Mouse (Mus musculus) MEL (cell line): ENCODE data around the gene Sh3glb2. TPM values are rescaled to one million over a fixed set of nuclear protein-coding genes. Genes with fewer than 3 reads are reported as not detected.

Experiments used
- DNase-seq: peaks from one replicate; pipeline ENCODE4 v3.0.0; 2011; ENCODE audit warnings: low read depth, low spot score
- H3K27ac ChIP-seq: 2 replicates; pipeline ENCODE4 v1.5.1; 2012; ENCODE audit warnings: low read depth, mild to moderate bottlenecking, control low read depth, low read length, moderate library complexity; ENCODE audit not compliant: control insufficient read depth
- H3K27me3 ChIP-seq, 2 experiments: fragments of 150-350 bp in 1 of 2; sonication (generic) in 1 of 2; 2 replicates each; pipeline ENCODE4 v1.6.1; 2012; ENCODE audit warnings: low read length in 2 of 2, mild to moderate bottlenecking in 2 of 2, improper control_type of control experiment in 1 of 2, moderate library complexity in 1 of 2; ENCODE audit not compliant: insufficient read depth in 2 of 2, control insufficient read depth in 1 of 2
- H3K36me3 ChIP-seq, 2 experiments: 2 replicates each; pipeline ENCODE4 v1.6.1; 2012 to 2014; ENCODE audit warnings: low read length in 2 of 2, improper control_type of control experiment in 1 of 2, inconsistent platforms in 1 of 2, mild to moderate bottlenecking in 1 of 2; ENCODE audit not compliant: insufficient read depth in 2 of 2, control insufficient read depth in 1 of 2
- H3K4me1 ChIP-seq, 2 experiments: fragments of 150-350 bp in 1 of 2; sonication (generic) in 1 of 2; 2 replicates each; pipeline ENCODE4 v1.6.1; 2012; ENCODE audit warnings: low read length in 2 of 2, improper control_type of control experiment in 1 of 2, mild to moderate bottlenecking in 1 of 2; ENCODE audit not compliant: insufficient read depth in 2 of 2, control insufficient read depth in 1 of 2
- H3K4me3 ChIP-seq, 2 experiments: fragments of 150-350 bp in 1 of 2; sonication (generic) in 1 of 2; 2 replicates each; pipeline ENCODE4 v1.5.1; 2012; ENCODE audit warnings: low read depth in 2 of 2, low read length in 2 of 2, mild to moderate bottlenecking in 2 of 2, moderate library complexity in 2 of 2, control low read depth in 1 of 2, improper control_type of control experiment in 1 of 2; ENCODE audit not compliant: control insufficient read depth in 1 of 2, insufficient read depth in 1 of 2
- H3K79me2 ChIP-seq: 2 replicates; pipeline ENCODE4 v1.6.1; 2012; ENCODE audit warnings: mild to moderate bottlenecking, low read length, moderate library complexity; ENCODE audit not compliant: control insufficient read depth, poor library complexity, insufficient read depth
- H3K9ac ChIP-seq: 2 replicates; pipeline ENCODE4 v1.6.1; 2012; ENCODE audit warnings: low read depth, mild to moderate bottlenecking, control low read depth, low read length, moderate library complexity; ENCODE audit not compliant: control insufficient read depth, poor library complexity, severe bottlenecking
- H3K9me3 ChIP-seq: fragments of 150-350 bp; sonication (generic); replicated peaks from 2 replicates; pipeline ENCODE4 v1.6.1; 2012; ENCODE audit warnings: mild to moderate bottlenecking, low read length, improper control_type of control experiment, moderate library complexity; ENCODE audit not compliant: insufficient read depth
- BHLHE40 ChIP-seq: IDR thresholded peaks from 2 replicates; pipeline ENCODE4 v1.6.1; 2012; ENCODE audit warnings: low read depth, mild to moderate bottlenecking, inconsistent platforms, low read length, improper control_type of control experiment, borderline replicate concordance
- CHD1 ChIP-seq: IDR thresholded peaks from 2 replicates; pipeline ENCODE4 v1.6.1; 2012; ENCODE audit warnings: low read depth, mild to moderate bottlenecking, inconsistent platforms, low read length, improper control_type of control experiment
- ELF1 ChIP-seq: IDR thresholded peaks from 2 replicates; pipeline ENCODE4 v1.6.1; 2014; ENCODE audit warnings: low read depth, mild to moderate bottlenecking, inconsistent platforms, low read length, improper control_type of control experiment, moderate library complexity
- GABPA ChIP-seq: IDR thresholded peaks from 2 replicates; pipeline ENCODE4 v1.6.1; 2012; ENCODE audit warnings: low read depth, mild to moderate bottlenecking, inconsistent platforms, low read length, improper control_type of control experiment, moderate library complexity
- GATA1 ChIP-seq: IDR thresholded peaks from 2 replicates; pipeline ENCODE4 v1.6.1; 2011; ENCODE audit warnings: low read depth, low read length, improper control_type of control experiment
- JUND ChIP-seq: IDR thresholded peaks from 2 replicates; pipeline ENCODE4 v1.6.1; 2011; ENCODE audit warnings: low read depth, mild to moderate bottlenecking, improper control_type of control experiment, low read length
- MEF2A ChIP-seq: IDR thresholded peaks from 2 replicates; pipeline ENCODE4 v1.6.1; 2014; ENCODE audit warnings: low read depth, mild to moderate bottlenecking, inconsistent platforms, low read length, improper control_type of control experiment; ENCODE audit not compliant: poor library complexity, insufficient replicate concordance, severe bottlenecking; ENCODE audit errors: extremely low read depth
- MYC ChIP-seq: IDR thresholded peaks from 2 replicates; pipeline ENCODE4 v1.6.1; 2011; ENCODE audit warnings: low read depth, mild to moderate bottlenecking, low read length, improper control_type of control experiment, moderate library complexity
- NELFE ChIP-seq: IDR thresholded peaks from 2 replicates; pipeline ENCODE4 v1.6.1; 2011; ENCODE audit warnings: low read depth, low read length, improper control_type of control experiment
- POLR2A ChIP-seq, 2 experiments: IDR thresholded peaks; 2 replicates each; pipeline ENCODE4 v1.6.1; 2011 to 2012; ENCODE audit warnings: low read length in 2 of 2, mild to moderate bottlenecking in 2 of 2, control low read depth in 1 of 2, improper control_type of control experiment in 1 of 2, low read depth in 1 of 2, moderate library complexity in 1 of 2; ENCODE audit not compliant: control insufficient read depth in 1 of 2, insufficient read depth in 1 of 2, poor library complexity in 1 of 2
- POLR2AphosphoS2 ChIP-seq: IDR thresholded peaks from 2 replicates; pipeline ENCODE4 v1.6.1; 2011; ENCODE audit warnings: low read length, improper control_type of control experiment
- POLR2AphosphoS5 ChIP-seq: IDR thresholded peaks from 2 replicates; pipeline ENCODE4 v1.6.1; 2012; ENCODE audit warnings: low read depth, borderline replicate concordance, mild to moderate bottlenecking, inconsistent platforms, low read length, moderate library complexity, mixed read lengths
- RAD21 ChIP-seq: IDR thresholded peaks from 2 replicates; pipeline ENCODE4 v1.6.1; 2011; ENCODE audit warnings: mild to moderate bottlenecking, low read depth, low read length, improper control_type of control experiment
- RCOR1 ChIP-seq: IDR thresholded peaks from 2 replicates; pipeline ENCODE4 v1.6.1; 2012; ENCODE audit warnings: low read depth, mild to moderate bottlenecking, inconsistent platforms, low read length, improper control_type of control experiment
- SIN3A ChIP-seq: IDR thresholded peaks from 2 replicates; pipeline ENCODE4 v1.6.1; 2012; ENCODE audit warnings: low read length, improper control_type of control experiment, inconsistent platforms
- TBP ChIP-seq: IDR thresholded peaks from 2 replicates; pipeline ENCODE4 v1.8.0; 2011; ENCODE audit warnings: low read depth, low read length, improper control_type of control experiment
- USF1 ChIP-seq: IDR thresholded peaks from 2 replicates; pipeline ENCODE4 v1.6.1; 2014; ENCODE audit warnings: low read depth, mild to moderate bottlenecking, inconsistent platforms, low read length, improper control_type of control experiment, moderate library complexity
- ZC3H11A ChIP-seq: IDR thresholded peaks from 2 replicates; pipeline ENCODE4 v1.6.1; 2012; ENCODE audit warnings: low read depth, mild to moderate bottlenecking, inconsistent platforms, low read length, improper control_type of control experiment
- ZMIZ1 ChIP-seq: IDR thresholded peaks from 2 replicates; pipeline ENCODE4 v1.6.1; 2012; ENCODE audit warnings: low read depth, mild to moderate bottlenecking, inconsistent platforms, low read length, improper control_type of control experiment, moderate library complexity
- ZNF384 ChIP-seq: IDR thresholded peaks from 2 replicates; pipeline ENCODE4 v1.6.1; 2012; ENCODE audit warnings: low read depth, mild to moderate bottlenecking, inconsistent platforms, low read length, improper control_type of control experiment
- polyA plus RNA-seq, 2 experiments: library from polyadenylated mRNA; stranded (reverse) in 1 of 2; unstranded in 1 of 2; fragments of >175 nt in 1 of 2; fragments of >200 nt in 1 of 2; gene quantifications; 2 replicates each; pipeline versions ENCODE4 v1.2.1 to v1.2.4; 2012; ENCODE audit warnings: low replicate concordance in 2 of 2, low read depth in 1 of 2; ENCODE audit not compliant: insufficient read length in 2 of 2, insufficient read depth in 1 of 2, missing spikeins in 1 of 2
- total RNA-seq: library from RNA; depleted of rRNA; stranded (reverse); fragments of 300-350 nt; gene quantifications from 2 replicates; pipeline ENCODE4 v1.2.3, GENCODE M21; 2012

The Sh3glb2 gene
- total and polyA plus RNA-seq, 3 experiments: 48.0 to 60.1 TPM; not detected in 1

DNA sequence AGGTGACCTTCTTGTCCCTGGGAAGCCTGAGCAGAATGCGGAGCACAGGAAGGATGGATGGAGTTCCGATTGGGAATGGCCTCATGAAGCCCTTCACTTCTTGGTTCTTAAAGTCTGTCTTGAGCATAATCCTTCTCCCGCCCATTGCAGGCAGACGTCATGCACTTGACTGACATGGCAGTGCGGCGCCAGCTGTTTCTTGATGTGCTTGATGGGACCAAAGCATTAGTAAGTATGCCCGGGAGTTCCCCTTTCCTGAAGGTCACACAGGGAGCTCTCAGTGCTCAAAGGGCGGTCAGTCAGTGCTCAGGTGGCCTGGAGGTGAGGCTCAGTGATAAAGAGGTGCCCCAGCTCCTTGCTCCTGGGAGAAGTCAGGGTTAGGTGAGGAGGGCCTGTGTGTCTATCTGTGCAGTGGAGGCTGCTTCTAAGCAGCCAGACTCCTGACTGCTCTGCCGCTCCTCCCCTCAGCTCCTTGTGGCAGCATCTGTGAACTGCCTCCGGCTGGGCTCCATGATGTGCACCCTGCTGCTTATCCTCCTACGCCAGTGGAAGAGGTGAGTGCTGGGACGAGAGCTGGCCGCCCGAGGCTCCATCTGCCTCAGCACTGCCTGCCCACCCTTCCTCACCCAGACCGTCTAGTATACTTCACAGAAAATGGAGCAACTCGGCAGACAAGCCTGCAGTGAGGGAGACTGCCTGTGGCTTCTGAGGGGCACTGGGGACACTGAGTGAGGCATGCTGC lies 22.8 kb downstream of the Sh3glb2 start:
- Histone ChIP-seq H3K27ac (no peak overlapping the region), H3K9me3 (no peaks in the 10 kb centered on the region), H3K9ac (no peak overlapping the region), H3K4me3 (no peak overlapping the region), H3K4me1 (no peaks in the 10 kb centered on the region), H3K36me3 (peaks cover 0 to 18% of the 10 kb centered on the region in 2 experiments; a peak in 2 of 4 replicates), H3K27me3 (no peaks in the 10 kb centered on the region), H3K79me2 (no peaks in the 10 kb centered on the region)
- no peak for DNase-seq
- no peak for TF ChIP-seq POLR2AphosphoS5

- TF ChIP-seq GATA1: no peak
- TF ChIP-seq ZNF384: no peak
- no peak for TF ChIP-seq SIN3A
- no peak for TF ChIP-seq MEF2A
- no peak for TF ChIP-seq MYC
- no peak for TF ChIP-seq RCOR1
- TF ChIP-seq CHD1: no peak
- TF ChIP-seq POLR2AphosphoS2: no peak
- TF ChIP-seq NELFE: no peak
- no peak for TF ChIP-seq POLR2A (IDR thresholded peaks at IDR 0.05; ENCODE audit: control insufficient read depth in 1 of 2, insufficient read depth in 1 of 2, low read depth in 1 of 2, low read length in 2 of 2, poor library complexity in 1 of 2)
- TF ChIP-seq TBP: no peak
- no peak for TF ChIP-seq RAD21
- no peak for TF ChIP-seq ZMIZ1
- no peak for TF ChIP-seq BHLHE40
- no peak for TF ChIP-seq ZC3H11A
- no peak for TF ChIP-seq USF1
- TF ChIP-seq GABPA: no peak
- TF ChIP-seq ELF1: no peak
- no peak for TF ChIP-seq JUND
- Histone ChIP-seq H3K9me3 (no peaks in the 10 kb centered on the region), H3K4me3 (no peak overlapping the region), H3K36me3 (peaks cover 0 to 21% of the 10 kb centered on the region in 2 experiments; a peak in 2 of 4 replicates), H3K27me3 (no peaks in the 10 kb centered on the region), H3K9ac (no peak overlapping the region), H3K4me1 (no peaks in the 10 kb centered on the region), H3K79me2 (no peaks in the 10 kb centered on the region), H3K27ac (no peak overlapping the region)
- no peak for DNase-seq
Observed at GRCm38 (mm10) chr2:30335324-30335723, 23.8 kb downstream of the Sh3glb2 start.
